Mouse (Mus musculus) embryonic facial prominence, embryonic 11.5 days (tissue): ENCODE results near the gene Klhl5. TPM values are rescaled to one million over a fixed set of nuclear protein-coding genes. Genes with fewer than 3 reads are reported as not detected.

Experiments used
- ATAC-seq: fragments of 200-750 bp; cut with Nextera tagmentation; replicated peaks from 2 replicates; pipeline ENCODE4 v1.8.0; 2017; ENCODE audit warnings: low read depth; ENCODE audit not compliant: insufficient number of reproducible peaks, low FRiP score, low TSS enrichment
- DNase-seq: peaks from one replicate; pipeline ENCODE4 v3.0.0-alpha.2; 2015; ENCODE audit warnings: low spot score
- H3K27ac ChIP-seq: fragments of 300-500 bp; sonication (generic); replicated peaks from 2 replicates; pipeline ENCODE4 v1.5.1; 2014; ENCODE audit warnings: mild to moderate bottlenecking, low read depth, low read length, control low read depth
- H3K27me3 ChIP-seq: fragments of 300-500 bp; sonication (generic); 2 replicates; pipeline ENCODE4 v1.6.1; 2014; ENCODE audit warnings: mild to moderate bottlenecking, low read length, moderate library complexity, mixed read lengths; ENCODE audit not compliant: control insufficient read depth, insufficient read depth
- H3K36me3 ChIP-seq: fragments of 300-500 bp; sonication (generic); replicated peaks from 2 replicates; pipeline ENCODE4 v1.6.1; 2014; ENCODE audit warnings: low read depth, mild to moderate bottlenecking, low read length, moderate library complexity, mixed read lengths; ENCODE audit not compliant: control insufficient read depth, insufficient read depth
- H3K4me1 ChIP-seq: fragments of 300-500 bp; sonication (generic); 2 replicates; pipeline ENCODE4 v1.6.1; 2014; ENCODE audit warnings: low read length, mixed read lengths; ENCODE audit not compliant: control insufficient read depth, insufficient read depth
- H3K4me2 ChIP-seq: fragments of 300-500 bp; sonication (generic); 2 replicates; pipeline ENCODE4 v1.6.1; 2014; ENCODE audit warnings: low read depth, mild to moderate bottlenecking, control low read depth, low read length, moderate library complexity
- H3K4me3 ChIP-seq: fragments of 300-500 bp; sonication (generic); 2 replicates; pipeline ENCODE4 v1.5.1; 2014; ENCODE audit warnings: low read depth, low read length, control low read depth
- H3K9ac ChIP-seq: fragments of 300-500 bp; sonication (generic); replicated peaks from 2 replicates; pipeline ENCODE4 v1.6.1; 2014; ENCODE audit warnings: mild to moderate bottlenecking, control low read depth, low read length
- H3K9me3 ChIP-seq: fragments of 300-500 bp; sonication (generic); replicated peaks from 2 replicates; pipeline ENCODE4 v1.6.1; 2016; ENCODE audit warnings: mild to moderate bottlenecking, low read length, inconsistent platforms, mixed read lengths; ENCODE audit not compliant: control insufficient read depth
- WGBS: fragments of 180-500 bp; shearing (Covaris S2); extraction: QIAGEN DNeasy Blood & Tissue Kit; methylation state at CpG from one replicate; pipeline ENCODE4 v1.1.7; 2014; 5-methylcytosine and 5-hydroxymethylcytosine counted together
- polyA plus RNA-seq: library from polyadenylated mRNA; unstranded; fragments of >200 nt; fragmentation: Nextera tagmentation; extraction: Ambion mirVana; gene quantifications from 2 replicates; pipeline ENCODE4 v1.2.1, GENCODE M21; 2014

Gene Klhl5
- polyA plus RNA-seq, 1 experiment from 2014 or later, result 13.5 TPM

- Histone ChIP-seq H3K4me2 (no peak overlapping the region), H3K9me3 (no peaks in the 10 kb centered on the region), H3K9ac (no peak overlapping the region), H3K27ac (no peak overlapping the region), H3K4me1 (no peaks in the 10 kb centered on the region), H3K4me3 (no peak overlapping the region), H3K36me3 (no peaks in the 10 kb centered on the region; the same call in 1 of the 2 replicates), H3K27me3 (no peaks in the 10 kb centered on the region)
- 87% methylated on average over 3 of the region's 3 CpGs for WGBS
- DNase-seq (no peak), ATAC-seq (no peak)
Measured at GRCm38 (mm10) chr5:65151276-65151675, 43.9 kb downstream of the Klhl5 start.

GRCm38 (mm10) chr5:65151767-65152166, 44.4 kb downstream of the Klhl5 start:
- ATAC-seq, result no peak
- no peaks in the 10 kb centered on the region for H3K4me1 ChIP-seq
- no peaks in the 10 kb centered on the region for H3K9me3 ChIP-seq
- no peaks in the 10 kb centered on the region; the same call in 1 of the 2 replicates for H3K36me3 ChIP-seq
- H3K4me3 ChIP-seq, result no peak overlapping the region
- H3K27ac ChIP-seq, result no peak overlapping the region
- no peaks in the 10 kb centered on the region for H3K27me3 ChIP-seq
- H3K4me2 ChIP-seq, result no peak overlapping the region
- no peak overlapping the region for H3K9ac ChIP-seq
- no peak for DNase-seq
- WGBS, result 92% methylated on average over 5 of the region's 5 CpGs

GRCm38 (mm10) chr5:65154287-65154686, 46.9 kb downstream of the Klhl5 start:
- Histone ChIP-seq H3K4me1 (no peaks in the 10 kb centered on the region), H3K9me3 (no peaks in the 10 kb centered on the region), H3K27me3 (no peaks in the 10 kb centered on the region), H3K4me3 (no peak overlapping the region), H3K4me2 (no peak overlapping the region), H3K36me3 (no peaks in the 10 kb centered on the region; the same call in 1 of the 2 replicates), H3K9ac (no peak overlapping the region), H3K27ac (no peak overlapping the region)
- ATAC-seq, result no peak
- DNase-seq, result no peak
- WGBS, result 91% methylated on average over 6 of the region's 6 CpGs

GRCm38 (mm10) chr5:65156853-65157252, 49.5 kb downstream of the Klhl5 start:
- ATAC-seq (no peak), DNase-seq (no peak)
- no peaks in the 10 kb centered on the region for H3K36me3 ChIP-seq
- H3K9ac ChIP-seq, result no peak overlapping the region
- no peak overlapping the region for H3K4me3 ChIP-seq
- no peaks in the 10 kb centered on the region for H3K9me3 ChIP-seq
- H3K4me2 ChIP-seq, result no peak overlapping the region
- H3K27me3 ChIP-seq, result no peaks in the 10 kb centered on the region
- H3K27ac ChIP-seq, result no peak overlapping the region
- H3K4me1 ChIP-seq, result no peaks in the 10 kb centered on the region
- 62% methylated on average over 2 of the region's 2 CpGs for WGBS

GRCm38 (mm10) chr5:65157412-65158381, 50.4 kb downstream of the Klhl5 start:
- Histone ChIP-seq H3K4me2 (no peak overlapping the region), H3K27me3 (no peaks in the 10 kb centered on the region), H3K9ac (no peak overlapping the region), H3K9me3 (no peaks in the 10 kb centered on the region), H3K4me3 (no peak overlapping the region), H3K27ac (no peak overlapping the region), H3K4me1 (no peaks in the 10 kb centered on the region), H3K36me3 (no peaks in the 10 kb centered on the region; the same call in 1 of the 2 replicates)
- 70% methylated on average over 22 of the region's 22 CpGs for WGBS
- DNase-seq (peak; percentile 27), ATAC-seq (no peak)

GRCm38 (mm10) chr5:65158696-65159305, 51.5 kb downstream of the Klhl5 start:
- H3K4me1 ChIP-seq, result no peaks in the 10 kb centered on the region
- no peaks in the 10 kb centered on the region for H3K9me3 ChIP-seq
- H3K27me3 ChIP-seq, result no peaks in the 10 kb centered on the region
- H3K4me3 ChIP-seq, result no peak overlapping the region
- no peak overlapping the region for H3K9ac ChIP-seq
- WGBS, result 89% methylated on average over 20 of the region's 20 CpGs
- H3K4me2 ChIP-seq, result no peak overlapping the region
- no peak overlapping the region for H3K27ac ChIP-seq
- H3K36me3 ChIP-seq, result no peaks in the 10 kb centered on the region; the same call in 1 of the 2 replicates
- DNase-seq (no peak), ATAC-seq (no peak)

- Histone ChIP-seq H3K36me3 (peaks cover 2% of the 10 kb centered on the region), H3K9ac (no peak overlapping the region), H3K9me3 (no peaks in the 10 kb centered on the region), H3K27me3 (no peaks in the 10 kb centered on the region), H3K27ac (no peak overlapping the region), H3K4me1 (no peaks in the 10 kb centered on the region), H3K4me3 (no peak overlapping the region), H3K4me2 (no peak overlapping the region)
- 48% methylated on average over 5 of the region's 5 CpGs for WGBS
- no peak for ATAC-seq
- no peak for DNase-seq
Measured at GRCm38 (mm10) chr5:65163001-65163400, 55.7 kb downstream of the Klhl5 start.
